Mouse (Mus musculus) lung, adult 18-20 months (tissue): Measurements from ENCODE around the gene Nfatc3.

ENCODE experiments used
- DNase-seq, 2 experiments: peaks; one replicate each; pipeline ENCODE4 v3.0.0; 2022; ENCODE audit warnings: mixed read lengths in 2 of 2

Gene Nfatc3

GRCm38 (mm10) chr8:106149025-106149424 is 90.4 kb downstream of the Nfatc3 start:
- DNase-seq: peak; percentile 32 to 48

- peak; percentile 94 to 95 for DNase-seq
Measured at GRCm38 (mm10) chr8:106149801-106150652, 91.4 kb downstream of the Nfatc3 start, which contains the start of gene Pla2g15. TSS of gene Pla2g15 (plus strand) at chr8:106150399.

GRCm38 (mm10) chr8:106150653-106151000 is 92.0 kb downstream of the Nfatc3 start:
- DNase-seq: no peak

- no peak for DNase-seq
Measured at GRCm38 (mm10) chr8:106151041-106151440, 92.4 kb downstream of the Nfatc3 start.

- DNase-seq: no peak
Measured at GRCm38 (mm10) chr8:106152876-106153275, 94.2 kb downstream of the Nfatc3 start.

- DNase-seq: no peak
Measured at GRCm38 (mm10) chr8:106157419-106157818, 98.8 kb downstream of the Nfatc3 start.

GRCm38 (mm10) chr8:106158381-106158780 is 99.7 kb downstream of the Nfatc3 start:
- DNase-seq: no peak

GRCm38 (mm10) chr8:106159876-106160275 is 101.2 kb downstream of the Nfatc3 start:
- no peak for DNase-seq

- no peak for DNase-seq
Measured at GRCm38 (mm10) chr8:106163251-106163650, 104.6 kb downstream of the Nfatc3 start.

- peak; percentile 69 to 76 for DNase-seq
Measured at GRCm38 (mm10) chr8:106165460-106165859, 106.8 kb downstream of the Nfatc3 start.

GRCm38 (mm10) chr8:106168356-106169016 is 109.8 kb downstream of the Nfatc3 start, which contains the start of gene Slc7a6:
TSS of gene Slc7a6 (plus strand) at chr8:106168857.
- DNase-seq: peak; percentile 84 to 87

GRCm38 (mm10) chr8:106169017-106169933 is 110.6 kb downstream of the Nfatc3 start:
- peak; percentile 44 to 46 for DNase-seq

GRCm38 (mm10) chr8:106169934-106170480 is 111.4 kb downstream of the Nfatc3 start:
- DNase-seq: no peak

- DNase-seq: no peak
Measured at GRCm38 (mm10) chr8:106173566-106173965, 114.9 kb downstream of the Nfatc3 start.

GRCm38 (mm10) chr8:106176891-106177290 is 118.3 kb downstream of the Nfatc3 start:
- peak in 1 of 2 experiments; percentile 41 for DNase-seq

GRCm38 (mm10) chr8:106177594-106177993 is 119.0 kb downstream of the Nfatc3 start:
- DNase-seq: no peak

GRCm38 (mm10) chr8:106178428-106178827 is 119.8 kb downstream of the Nfatc3 start:
- no peak for DNase-seq
